Mouse (Mus musculus) testis, postnatal 10 days (tissue): Measurements from ENCODE around the gene Rnft1.

Source experiments
- DNase-seq: peaks from one replicate; pipeline ENCODE4 v3.0.0; 2021; ENCODE audit warnings: low spot score

Gene Rnft1

DNA sequence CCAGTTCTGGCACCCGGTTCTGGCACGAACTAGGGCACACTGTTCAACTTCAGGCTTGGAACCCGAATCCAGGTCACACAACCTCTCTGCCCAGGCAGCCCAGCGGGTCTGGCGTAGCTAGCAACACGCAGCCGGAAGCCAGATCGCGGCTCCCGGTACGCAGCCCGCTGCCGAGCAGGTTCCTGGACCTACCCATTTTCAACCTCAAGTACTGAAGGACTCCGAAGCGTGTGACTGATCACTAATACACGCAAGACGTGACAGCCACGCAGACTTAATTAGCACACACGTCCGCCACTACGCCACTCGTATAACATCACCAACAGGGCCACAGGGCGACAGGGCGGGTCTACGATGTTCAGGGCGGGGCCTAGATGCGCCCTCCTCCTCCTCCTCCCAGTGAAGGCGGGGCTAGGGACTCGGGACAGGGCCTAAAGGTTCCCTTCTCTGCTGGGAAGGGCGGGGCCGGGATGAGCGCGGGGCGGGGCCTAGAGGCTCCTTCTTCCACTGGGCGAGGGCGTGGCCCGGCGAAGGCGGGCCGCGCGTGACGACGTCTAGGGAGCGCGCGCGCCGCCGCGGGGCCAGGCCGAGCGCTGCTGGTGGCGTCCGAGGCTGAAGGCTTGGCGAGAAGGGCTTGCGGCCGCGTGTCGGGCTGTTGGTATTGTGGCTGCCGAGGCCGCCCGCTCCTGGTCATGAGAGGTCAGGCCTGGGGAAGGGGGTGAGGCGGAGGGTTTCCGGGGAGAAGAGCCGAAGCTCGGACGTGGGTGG lies at the start of gene Rnft1:
Rnft1 (plus strand) TSS at position 557 of the 768 bp plus-strand sequence.
- peak; percentile 100 for DNase-seq

DNA sequence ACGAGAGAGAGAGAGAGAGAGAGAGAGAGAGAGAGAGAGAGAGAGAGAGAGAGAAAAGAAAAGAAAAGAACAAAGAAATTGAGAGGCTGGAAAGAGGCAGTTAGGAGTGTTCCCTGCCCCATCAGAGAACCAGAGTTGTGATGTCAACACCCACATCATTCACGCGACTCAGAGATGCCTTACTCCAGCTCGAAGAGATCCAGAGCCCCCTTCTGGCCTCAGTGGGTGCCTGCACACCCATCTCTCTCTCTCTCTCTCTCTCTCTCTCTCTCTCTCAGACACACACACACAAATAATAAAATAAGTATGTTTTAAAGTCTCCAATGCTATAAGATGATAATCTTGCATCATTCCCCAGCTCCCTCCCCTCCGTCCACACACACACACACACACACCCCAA lies 47.6 kb upstream of the Rnft1 start:
- DNase-seq, result no peak

DNA sequence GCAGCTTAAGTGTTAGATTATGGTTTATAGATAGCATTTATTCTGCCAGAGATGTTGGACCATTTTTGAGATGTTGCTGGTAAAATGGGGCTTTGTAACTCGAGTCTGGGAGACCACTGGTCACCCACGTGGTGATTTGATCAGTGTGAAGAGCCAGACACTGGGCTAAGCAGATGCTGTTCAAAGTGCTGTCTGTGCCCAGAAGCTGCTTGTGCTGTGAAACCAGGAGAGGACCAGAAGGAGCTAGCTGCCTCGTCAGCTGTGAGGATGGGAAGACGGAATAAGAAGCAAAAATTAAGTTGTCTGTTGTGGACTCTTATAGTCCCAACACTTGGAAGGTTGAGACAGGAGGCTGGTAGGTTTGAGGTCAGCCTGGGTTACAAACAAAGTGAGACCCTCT lies 46.2 kb upstream of the Rnft1 start:
- no peak for DNase-seq

DNA sequence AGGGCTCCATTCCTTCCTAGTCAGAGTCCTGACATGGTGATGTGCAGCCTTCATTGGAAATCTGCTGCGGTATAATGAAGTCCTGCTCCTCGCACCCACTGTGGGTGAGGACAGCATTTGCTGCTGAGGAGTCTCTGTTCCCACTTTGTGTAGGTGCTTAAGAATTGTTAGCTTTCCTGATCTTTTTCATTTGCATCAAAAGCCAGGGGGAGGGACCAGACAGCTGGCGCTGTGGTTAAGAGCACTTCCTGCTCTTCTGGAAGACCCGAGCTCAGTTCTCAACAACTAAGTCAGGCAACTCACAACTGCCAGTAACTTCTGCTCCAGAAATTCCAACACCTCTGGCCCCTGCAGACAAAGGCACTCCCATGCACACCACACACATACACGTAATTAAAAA lies 43.7 kb upstream of the Rnft1 start:
- no peak for DNase-seq

DNA sequence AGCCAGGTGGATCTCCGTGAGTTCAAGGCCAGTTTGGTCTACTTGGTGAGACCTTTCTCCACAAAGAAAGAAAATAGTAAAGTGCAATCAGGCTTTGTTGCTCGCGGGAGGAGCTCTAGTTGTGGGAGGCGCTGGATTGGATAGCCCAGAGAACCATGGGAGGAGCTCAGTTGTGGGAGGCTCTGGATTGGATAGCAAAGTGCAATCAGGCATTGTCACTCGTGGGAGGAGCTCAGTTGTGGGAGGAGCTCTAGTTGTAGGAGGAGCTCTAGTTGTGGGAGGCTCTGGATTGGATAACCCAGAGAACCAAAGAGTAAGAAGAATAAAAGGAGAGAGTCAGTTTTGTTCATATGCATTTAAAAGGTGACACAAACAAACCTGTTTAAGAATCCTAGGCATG lies 30.5 kb upstream of the Rnft1 start:
- no peak for DNase-seq

DNA sequence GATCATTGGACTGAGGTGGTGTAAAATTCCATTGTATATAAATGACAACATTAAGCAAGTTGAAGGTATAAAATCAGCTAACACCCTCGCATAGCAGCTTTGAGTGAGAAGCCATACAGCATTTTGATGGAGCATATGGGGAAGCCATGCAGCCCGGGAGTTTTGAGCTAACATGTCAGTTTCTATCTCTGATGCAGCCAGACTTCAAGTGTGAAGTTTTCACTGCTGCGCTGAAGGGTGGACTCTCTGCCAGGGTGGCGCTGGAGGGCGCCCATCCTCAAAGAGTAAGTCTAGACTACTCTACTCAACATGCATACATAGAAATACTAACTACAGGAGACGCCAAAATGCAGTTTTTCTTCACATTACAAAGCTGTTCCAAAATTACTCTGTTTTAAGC lies 26.9 kb upstream of the Rnft1 start:
- no peak for DNase-seq

DNA sequence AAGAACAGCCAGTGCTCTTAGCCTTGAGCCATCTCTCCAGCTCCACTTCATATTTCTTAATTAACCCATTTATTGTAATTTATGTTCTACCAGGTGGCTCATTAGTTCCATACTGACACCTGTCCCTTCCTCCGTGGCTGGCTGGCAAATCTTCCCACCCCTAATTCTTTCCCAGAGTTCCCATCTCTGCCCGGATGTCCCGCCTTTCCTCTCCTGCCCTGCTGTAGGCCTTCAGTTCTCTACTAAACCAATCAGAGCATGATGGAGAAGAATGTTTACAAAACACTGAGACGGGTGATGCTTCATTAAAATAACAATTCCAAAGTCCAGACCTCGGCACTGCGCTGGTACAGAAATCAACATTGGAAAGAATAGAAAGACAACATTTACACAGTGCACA lies 25.6 kb upstream of the Rnft1 start:
- no peak for DNase-seq

DNA sequence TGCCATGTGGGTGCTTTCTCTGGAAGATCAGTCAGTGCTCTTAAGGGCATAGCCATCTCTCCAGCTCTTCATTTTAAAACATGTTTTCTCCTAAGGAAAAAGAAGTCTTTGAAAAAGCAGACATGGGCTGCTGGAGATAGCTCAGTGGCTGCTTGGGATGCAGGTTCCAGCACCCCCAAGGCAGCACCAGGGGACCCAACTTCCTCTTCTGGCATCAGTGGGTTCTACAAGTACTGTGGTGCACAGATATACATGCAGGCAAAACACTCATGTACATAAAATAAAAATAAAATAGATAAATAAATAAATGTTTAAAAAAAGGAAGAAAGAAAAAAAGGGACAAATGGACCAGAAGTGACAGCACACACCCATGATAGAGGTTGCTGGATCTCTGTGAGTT lies 21.9 kb upstream of the Rnft1 start:
- no peak for DNase-seq

DNA sequence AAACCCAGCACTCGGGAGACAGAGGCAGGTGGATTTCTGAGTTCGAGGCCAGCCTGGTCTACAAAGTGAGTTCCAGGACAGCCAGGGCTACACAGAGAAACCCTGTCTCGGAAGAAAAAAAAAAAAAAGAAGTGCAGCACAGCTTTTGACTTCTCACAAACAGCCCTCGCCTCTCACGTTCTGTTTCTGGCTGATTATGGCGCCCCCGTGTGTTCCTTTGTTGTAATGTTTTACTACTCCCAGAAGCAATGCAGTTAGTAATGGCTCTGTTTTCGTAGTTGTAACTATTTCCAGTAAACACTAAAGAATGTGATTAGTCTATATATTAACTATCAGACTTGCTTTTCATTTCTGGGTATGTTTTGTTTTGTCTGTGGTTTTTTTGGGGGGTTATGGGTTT lies 20.2 kb upstream of the Rnft1 start:
- peak; percentile 79 for DNase-seq

DNA sequence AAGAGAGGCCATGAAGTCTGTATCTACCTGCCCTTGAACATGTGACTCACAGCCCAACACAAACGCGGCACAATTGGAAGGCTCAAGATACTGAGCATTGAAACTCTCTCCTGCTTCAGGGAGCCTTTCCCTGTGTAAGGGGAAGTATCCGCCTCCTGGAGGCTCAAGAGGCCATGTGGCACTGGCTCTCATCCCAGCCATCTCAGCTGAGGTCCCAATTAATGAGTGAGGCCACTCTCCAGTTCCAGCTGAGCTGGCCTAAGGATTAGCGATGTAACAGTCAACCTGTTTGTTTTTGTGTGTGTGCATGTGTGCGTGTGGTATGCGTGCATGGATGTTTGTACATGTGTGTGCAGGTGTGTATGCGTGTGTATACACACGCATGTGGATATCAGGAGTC lies 16.1 kb upstream of the Rnft1 start:
- no peak for DNase-seq

DNA sequence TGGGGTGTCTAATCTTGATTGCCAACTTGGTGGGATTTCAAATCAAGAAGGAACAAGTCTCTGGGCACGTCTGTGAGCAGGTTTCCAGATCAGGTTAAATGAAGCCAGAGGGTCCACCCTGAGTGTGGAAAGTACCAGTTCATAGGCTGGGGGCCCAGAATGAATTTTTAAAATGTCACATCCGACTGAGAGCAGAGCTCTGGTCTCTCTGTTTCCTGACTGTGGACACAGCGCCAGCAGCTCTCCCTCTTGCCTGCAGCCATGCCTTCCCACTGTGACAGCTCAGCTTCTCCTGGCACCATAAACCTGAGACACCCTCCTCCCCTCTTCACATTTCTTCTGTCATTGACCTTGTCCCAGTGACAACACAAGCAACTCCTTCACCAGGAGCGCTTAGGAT lies 15.5 kb upstream of the Rnft1 start:
- DNase-seq, result no peak

DNA sequence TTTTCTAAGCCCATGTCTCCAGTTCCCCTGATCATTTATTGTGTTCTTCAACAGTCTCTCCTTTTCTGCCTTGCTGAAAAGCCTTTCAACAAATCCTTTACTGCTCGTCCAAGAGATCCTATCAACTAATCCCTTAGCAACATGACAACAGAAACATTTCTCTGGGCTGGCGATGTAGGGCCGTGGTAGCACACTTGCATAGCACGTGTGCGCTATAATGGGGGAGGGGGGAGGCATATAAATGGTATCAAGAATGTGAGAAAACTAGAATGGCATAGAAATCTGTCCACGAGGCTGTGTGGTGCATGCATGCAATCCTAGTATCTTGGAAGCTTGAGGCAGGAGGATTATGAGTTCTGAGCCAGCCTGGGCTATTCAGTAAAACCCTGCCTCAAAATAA lies 12.7 kb upstream of the Rnft1 start:
- no peak for DNase-seq

DNA sequence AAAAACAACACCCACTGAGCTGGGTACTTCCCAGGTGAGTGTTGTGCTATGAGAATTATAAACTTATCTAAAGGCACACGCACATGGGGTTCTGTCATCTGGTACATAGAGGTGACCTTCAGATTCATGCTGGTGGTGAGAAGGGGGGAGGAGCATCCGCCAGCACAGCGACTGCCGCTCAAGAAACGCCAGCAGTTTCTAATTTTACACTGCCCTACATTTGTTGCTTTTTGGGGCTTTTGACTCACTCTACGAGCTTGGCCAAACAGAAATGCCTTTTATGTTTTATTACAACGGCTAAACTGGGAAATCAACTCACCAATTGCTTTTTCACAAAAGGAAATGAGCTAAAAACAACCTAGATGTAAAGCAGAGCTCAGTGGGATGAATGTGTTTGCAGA lies 11.7 kb upstream of the Rnft1 start:
- no peak for DNase-seq

DNA sequence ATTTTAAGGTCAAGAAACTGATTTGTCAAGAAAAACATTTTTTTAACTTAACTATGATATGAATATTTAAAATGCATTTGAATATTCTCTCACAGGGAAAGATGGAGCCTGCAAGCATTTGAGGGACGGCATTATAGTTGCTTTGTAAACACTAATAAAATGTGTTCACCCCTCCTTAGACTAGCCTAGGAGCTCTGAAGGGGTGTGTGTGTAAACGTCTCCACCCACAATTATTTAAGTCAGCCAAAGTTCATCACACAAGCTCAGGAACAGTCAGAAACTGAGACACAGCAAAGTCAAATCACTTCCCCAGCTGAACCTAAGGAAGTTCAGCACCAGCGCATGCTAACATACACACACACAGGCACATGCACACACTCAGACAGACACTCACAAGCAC lies 10.9 kb upstream of the Rnft1 start:
- DNase-seq, result no peak

DNA sequence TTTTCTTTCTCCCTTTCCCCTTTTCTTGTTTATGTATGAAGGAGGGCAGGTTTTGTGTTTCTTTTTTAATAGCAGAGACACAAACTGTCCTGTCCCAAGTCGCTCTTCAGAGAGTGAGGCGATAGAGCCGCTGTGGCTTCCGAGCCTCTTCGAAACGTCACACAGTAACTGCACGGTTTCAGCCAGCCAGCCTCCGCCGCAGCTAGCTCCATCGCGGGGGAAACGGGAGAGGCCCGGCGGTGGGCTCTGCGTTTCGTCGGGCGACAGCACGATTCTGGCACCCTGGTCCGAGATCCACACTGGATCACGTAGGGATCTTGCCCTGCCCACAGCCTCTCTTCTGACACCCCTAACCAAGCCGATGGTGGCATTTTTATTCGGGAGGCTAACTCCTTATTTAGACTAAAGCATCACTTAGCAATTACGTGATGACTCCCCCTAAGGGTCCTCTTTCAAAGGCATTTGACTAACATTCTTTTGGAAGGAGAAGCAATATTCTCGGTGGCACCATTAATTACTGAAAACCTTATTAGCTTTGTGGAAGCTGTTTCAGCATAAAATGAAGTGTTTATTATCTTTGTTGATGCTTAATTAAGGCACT lies 553 bp downstream of the Rnft1 start:
- DNase-seq, result peak; percentile 64

DNA sequence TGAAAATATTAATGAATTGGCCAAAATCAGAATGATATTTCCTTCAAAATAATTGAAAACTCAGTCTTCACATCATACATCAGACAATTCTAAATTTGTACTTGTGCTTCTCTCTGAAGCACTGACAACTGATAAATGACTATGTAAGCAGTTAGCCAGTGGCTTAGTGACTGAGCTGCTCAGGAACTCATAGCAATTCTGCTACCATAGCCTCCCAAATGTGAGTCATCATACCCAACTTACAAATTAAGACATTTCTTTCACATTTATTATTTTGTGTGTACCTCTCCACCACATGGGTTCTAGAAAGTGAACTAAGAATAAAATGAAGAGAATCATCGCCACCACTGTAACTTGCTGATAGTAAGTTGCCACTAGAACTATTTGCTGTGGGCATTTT lies 6.3 kb downstream of the Rnft1 start:
- no peak for DNase-seq

DNA sequence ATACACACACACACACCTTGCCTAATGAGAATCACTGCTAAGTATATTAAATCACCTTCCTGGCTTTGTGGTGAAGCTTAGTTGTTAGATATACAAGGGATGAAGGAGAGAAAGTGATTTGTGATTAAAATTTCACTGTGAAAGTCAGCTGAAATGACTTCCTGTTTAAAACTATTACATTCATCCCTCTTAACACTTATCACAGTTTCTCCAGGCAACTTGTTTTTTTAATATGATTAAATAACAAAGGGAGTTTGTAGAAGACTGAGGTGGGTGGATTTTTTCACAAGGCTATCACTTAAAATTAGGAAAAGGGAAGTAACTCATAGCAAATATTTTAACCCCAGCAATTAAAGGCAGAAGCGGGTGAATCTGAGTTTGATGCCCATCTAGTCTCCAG lies 12.9 kb downstream of the Rnft1 start:
- DNase-seq, result no peak

DNA sequence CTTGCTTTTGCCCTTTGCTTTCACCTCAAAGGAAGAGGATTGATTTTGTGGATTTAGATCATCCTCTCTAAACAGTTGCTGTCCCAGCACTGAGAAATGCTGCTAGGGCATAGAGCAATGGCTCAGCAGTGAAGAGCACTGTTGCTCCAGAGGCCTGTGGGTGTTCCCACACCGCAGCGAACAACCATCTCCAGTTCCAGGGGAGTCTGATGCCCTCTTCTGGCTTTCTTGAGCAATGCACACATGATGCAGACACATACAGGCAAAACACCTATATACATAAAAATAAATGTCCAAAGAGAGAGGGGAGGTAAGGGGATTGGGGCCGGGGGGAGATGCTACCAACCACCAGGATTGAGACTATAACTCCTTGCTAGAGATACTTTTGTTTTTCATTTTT lies 13.5 kb downstream of the Rnft1 start:
- no peak for DNase-seq

DNA sequence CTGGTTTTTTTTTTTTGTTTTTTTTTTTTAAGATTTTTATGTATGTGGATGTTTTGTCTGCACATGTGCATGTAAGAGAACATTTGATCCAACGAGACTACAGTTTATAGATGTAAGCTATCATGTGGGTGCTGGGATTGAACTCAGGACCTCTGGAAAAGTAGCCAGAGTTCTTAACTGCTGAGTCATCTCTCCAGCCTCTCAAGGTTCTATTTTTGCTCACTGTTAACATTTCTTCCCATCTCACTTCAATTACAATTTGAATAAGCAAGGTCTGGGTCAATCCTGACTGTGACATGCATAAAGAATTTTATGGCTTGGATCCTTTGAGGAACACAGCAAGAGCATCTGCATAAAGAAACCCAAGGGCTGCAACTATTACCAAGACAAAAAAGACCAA lies 16.3 kb downstream of the Rnft1 start:
- DNase-seq, result no peak

DNA sequence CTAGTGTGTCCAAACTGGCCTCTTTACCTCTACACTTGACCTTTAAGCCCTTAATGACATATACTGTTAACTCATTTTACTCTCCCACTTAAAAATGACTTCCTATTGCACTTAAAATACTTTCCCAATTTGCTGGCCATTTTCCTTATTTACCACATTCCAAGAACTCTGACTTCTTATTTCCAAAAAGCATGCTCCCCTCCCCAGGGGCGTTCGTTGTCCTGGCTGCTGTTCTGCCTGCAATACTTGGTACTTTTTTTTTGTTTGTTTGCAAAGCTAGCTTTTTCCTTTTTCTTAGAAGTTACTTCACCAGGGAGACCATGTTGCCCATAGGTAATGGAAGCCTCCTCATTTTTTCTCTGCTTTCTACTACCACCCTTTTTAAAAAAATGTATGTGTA lies 18.7 kb downstream of the Rnft1 start:
- no peak for DNase-seq

DNA sequence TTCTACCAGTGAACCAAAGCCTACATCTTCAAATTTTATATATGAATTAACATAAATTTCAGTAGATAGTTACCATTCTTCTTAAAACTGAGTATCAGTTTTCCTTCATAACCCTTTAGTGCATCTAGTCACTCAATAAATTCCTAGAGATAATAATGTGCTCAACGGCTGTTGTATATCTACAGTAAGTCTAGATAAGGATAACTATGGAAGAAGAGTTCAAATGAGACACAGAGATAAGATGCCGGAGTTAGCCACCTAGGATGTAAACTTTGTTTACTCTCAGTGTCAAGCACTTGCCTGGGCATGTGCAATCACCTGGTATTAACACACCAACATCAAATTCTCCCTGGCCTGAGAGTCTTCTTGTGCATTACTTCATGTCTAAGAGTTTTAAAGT lies 22.9 kb downstream of the Rnft1 start:
- DNase-seq, result no peak

DNA sequence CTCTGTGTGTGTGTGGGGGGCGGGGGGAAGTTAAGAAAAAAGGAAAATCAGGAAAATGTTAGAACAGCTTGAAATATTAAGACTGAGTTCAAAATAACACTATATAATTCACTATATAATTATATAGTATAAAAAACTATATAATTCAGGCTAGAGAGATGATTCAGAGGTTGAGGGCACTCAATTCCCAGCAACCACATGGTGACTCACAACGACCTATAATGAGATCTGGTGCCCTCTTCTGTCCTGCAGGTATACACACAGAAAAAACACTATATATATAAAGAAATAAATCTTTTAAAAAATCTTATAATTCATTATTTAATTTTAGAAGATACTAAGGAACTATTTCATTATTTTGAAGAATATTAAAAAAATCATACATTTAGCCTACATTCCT lies 23.5 kb downstream of the Rnft1 start:
- DNase-seq, result no peak

DNA sequence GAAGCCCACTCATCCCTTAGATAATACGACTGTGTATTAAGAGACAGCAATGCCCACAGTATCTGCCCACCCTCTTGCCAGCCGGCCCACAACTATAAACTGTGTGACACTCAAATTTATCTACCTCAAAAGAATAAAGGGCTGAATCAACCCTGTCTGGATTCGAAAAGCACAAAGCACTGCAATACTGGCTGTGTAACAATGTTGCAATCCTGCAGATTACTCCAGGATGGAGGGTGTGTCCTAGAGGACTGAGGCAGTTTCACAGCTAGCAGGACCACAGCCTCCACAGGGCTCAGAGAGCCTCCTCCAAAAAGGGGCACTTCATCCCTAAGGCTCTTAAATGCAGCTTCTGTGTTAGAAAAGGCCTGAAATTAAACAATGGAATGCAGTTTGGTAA lies 32.2 kb downstream of the Rnft1 start:
- no peak for DNase-seq

DNA sequence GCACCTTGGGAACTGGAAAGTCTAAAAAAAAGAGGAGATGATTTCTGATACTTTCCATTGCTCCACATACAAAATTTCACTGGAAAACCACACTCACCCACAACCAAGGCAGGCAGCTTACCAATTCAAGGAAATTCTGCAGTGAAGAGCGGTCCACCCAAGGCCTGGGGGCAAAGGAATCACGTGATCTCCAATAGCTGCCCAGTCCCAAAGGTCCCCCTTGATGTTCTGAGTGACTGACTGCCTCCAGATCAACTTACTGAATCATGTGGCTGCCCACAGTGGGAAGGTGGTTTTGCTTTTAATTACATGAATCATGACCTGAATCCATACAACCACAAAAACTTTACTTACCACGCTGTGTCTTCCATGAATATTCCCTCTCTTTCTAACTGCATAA lies 32.8 kb downstream of the Rnft1 start:
- no peak for DNase-seq
